Mouse (Mus musculus) lung, adult 2 months (tissue): ENCODE results near the gene Chd1l. TPM values are rescaled to one million over a fixed set of nuclear protein-coding genes. Genes with fewer than 3 reads are reported as not detected.

Experiments used
- DNase-seq: peaks from one replicate; pipeline ENCODE4 v3.0.0; 2022
- H3K4me1 ChIP-seq: fragments of 200-500 bp; 2 replicates; pipeline ENCODE4 v1.6.1; 2011; ENCODE audit warnings: low read length; ENCODE audit not compliant: control insufficient read depth, insufficient read depth
- H3K4me3 ChIP-seq: fragments of 200-500 bp; replicated peaks from 2 replicates; pipeline ENCODE3; 2011; ENCODE audit warnings: low read depth, mild to moderate bottlenecking, control low read depth, low read length; ENCODE audit errors: extremely low read depth
- CTCF ChIP-seq: fragments of 200-500 bp; IDR thresholded peaks from 2 replicates; pipeline ENCODE4 v1.5.1; 2011; ENCODE audit warnings: mild to moderate bottlenecking, low read length, control low read depth; ENCODE audit not compliant: insufficient read depth
- POLR2A ChIP-seq: fragments of 200-500 bp; IDR thresholded peaks from 2 replicates; pipeline ENCODE4 v1.6.1; 2011; ENCODE audit warnings: low read depth, mild to moderate bottlenecking, control low read depth, low read length, borderline replicate concordance; ENCODE audit errors: extremely low read depth
- WGBS: fragments of 180-500 bp; shearing (Covaris S2); methylation state at CpG from one replicate; pipeline ENCODE4 v1.1.7; 2018; 5-methylcytosine and 5-hydroxymethylcytosine counted together
- polyA plus RNA-seq: library from polyadenylated mRNA; depleted of rRNA; stranded (reverse); fragments of >200 nt; gene quantifications from 2 replicates; pipeline ENCODE4 v1.2.3, GENCODE M21; 2012

Chd1l gene
- polyA plus RNA-seq, 1 experiment, result 5.2 TPM

- no peak for TF ChIP-seq POLR2A
- no peak for TF ChIP-seq CTCF
- WGBS, result 65% methylated on average over 13 of the region's 13 CpGs
- H3K4me1 ChIP-seq, result no peaks in the 10 kb centered on the region
- no peak overlapping the region for H3K4me3 ChIP-seq
- DNase-seq, result no peak
Measured at GRCm38 (mm10) chr3:97594140-97594539, 15.9 kb downstream of the Chd1l start.

- TF ChIP-seq CTCF (no peak), POLR2A (no peak)
- DNase-seq, result no peak
- no peaks in the 10 kb centered on the region for H3K4me1 ChIP-seq
- WGBS, result 93% methylated on average over 5 of the region's 5 CpGs
- no peak overlapping the region for H3K4me3 ChIP-seq
Measured at GRCm38 (mm10) chr3:97593089-97593488, 16.9 kb downstream of the Chd1l start.

- 80% methylated on average over 8 of the region's 8 CpGs for WGBS
- TF ChIP-seq CTCF (no peak), POLR2A (no peak)
- H3K4me1 ChIP-seq, result no peaks in the 10 kb centered on the region
- no peak for DNase-seq
- H3K4me3 ChIP-seq, result no peak overlapping the region
Measured at GRCm38 (mm10) chr3:97590699-97591098, 19.3 kb downstream of the Chd1l start.

- H3K4me1 ChIP-seq, result no peaks in the 10 kb centered on the region
- TF ChIP-seq POLR2A (no peak), CTCF (no peak)
- H3K4me3 ChIP-seq, result no peak overlapping the region
- no peak for DNase-seq
- WGBS, result 72% methylated on average over 9 of the region's 9 CpGs
Measured at GRCm38 (mm10) chr3:97587656-97588055, 22.3 kb downstream of the Chd1l start.

GRCm38 (mm10) chr3:97585383-97586160 lies 24.4 kb downstream of the Chd1l start:
- no peak overlapping the region for H3K4me3 ChIP-seq
- 62% methylated on average over 18 of the region's 18 CpGs for WGBS
- DNase-seq, result peak; percentile 69
- TF ChIP-seq CTCF (peak; percentile 72), POLR2A (no peak)
- H3K4me1 ChIP-seq, result no peaks in the 10 kb centered on the region

GRCm38 (mm10) chr3:97573807-97574206 lies 36.2 kb downstream of the Chd1l start:
- 88% methylated on average over 9 of the region's 9 CpGs for WGBS
- H3K4me3 ChIP-seq, result no peak overlapping the region
- no peaks in the 10 kb centered on the region for H3K4me1 ChIP-seq
- DNase-seq, result no peak
- no peak for TF ChIP-seq POLR2A
- no peak for TF ChIP-seq CTCF

- WGBS, result 52% methylated on average over 5 of the region's 5 CpGs
- H3K4me3 ChIP-seq, result no peak overlapping the region
- DNase-seq, result no peak
- H3K4me1 ChIP-seq, result no peaks in the 10 kb centered on the region
- no peak for TF ChIP-seq CTCF
- TF ChIP-seq POLR2A, result no peak
Measured at GRCm38 (mm10) chr3:97564588-97564987, 45.4 kb downstream of the Chd1l start.

GRCm38 (mm10) chr3:97558554-97558953 lies 51.4 kb downstream of the Chd1l start:
- no peak overlapping the region for H3K4me3 ChIP-seq
- TF ChIP-seq CTCF (no peak), POLR2A (no peak)
- WGBS, result 87% methylated on average over 5 of the region's 5 CpGs
- no peaks in the 10 kb centered on the region for H3K4me1 ChIP-seq
- DNase-seq, result no peak

- TF ChIP-seq CTCF (no peak), POLR2A (no peak)
- H3K4me1 ChIP-seq, result no peaks in the 10 kb centered on the region
- 42% methylated on average over 8 of the region's 8 CpGs for WGBS
- no peak overlapping the region for H3K4me3 ChIP-seq
- no peak for DNase-seq
Measured at GRCm38 (mm10) chr3:97546205-97546604, 63.8 kb downstream of the Chd1l start.

GRCm38 (mm10) chr3:97540171-97540570 lies 69.8 kb downstream of the Chd1l start:
- 39% methylated on average over 1 of the region's 1 CpGs for WGBS

More at GRCm38 (mm10) chr3:97540171-97540570, 69.8 kb downstream of the Chd1l start:
- Histone ChIP-seq H3K4me3 (no peak overlapping the region), H3K4me1 (no peaks in the 10 kb centered on the region)
- DNase-seq, result no peak
- TF ChIP-seq POLR2A (no peak), CTCF (no peak)
